Mouse (Mus musculus): ENCODE data around the gene Fam83b. TPM values are rescaled to one million over a fixed set of nuclear protein-coding genes. Genes with fewer than 3 reads are reported as not detected.

The Fam83b gene
- total RNA-seq (2021), result not detected
- long read RNA-seq, experiment 1, result 0 reads
- long read RNA-seq, experiment 2, result 0 reads

DNA sequence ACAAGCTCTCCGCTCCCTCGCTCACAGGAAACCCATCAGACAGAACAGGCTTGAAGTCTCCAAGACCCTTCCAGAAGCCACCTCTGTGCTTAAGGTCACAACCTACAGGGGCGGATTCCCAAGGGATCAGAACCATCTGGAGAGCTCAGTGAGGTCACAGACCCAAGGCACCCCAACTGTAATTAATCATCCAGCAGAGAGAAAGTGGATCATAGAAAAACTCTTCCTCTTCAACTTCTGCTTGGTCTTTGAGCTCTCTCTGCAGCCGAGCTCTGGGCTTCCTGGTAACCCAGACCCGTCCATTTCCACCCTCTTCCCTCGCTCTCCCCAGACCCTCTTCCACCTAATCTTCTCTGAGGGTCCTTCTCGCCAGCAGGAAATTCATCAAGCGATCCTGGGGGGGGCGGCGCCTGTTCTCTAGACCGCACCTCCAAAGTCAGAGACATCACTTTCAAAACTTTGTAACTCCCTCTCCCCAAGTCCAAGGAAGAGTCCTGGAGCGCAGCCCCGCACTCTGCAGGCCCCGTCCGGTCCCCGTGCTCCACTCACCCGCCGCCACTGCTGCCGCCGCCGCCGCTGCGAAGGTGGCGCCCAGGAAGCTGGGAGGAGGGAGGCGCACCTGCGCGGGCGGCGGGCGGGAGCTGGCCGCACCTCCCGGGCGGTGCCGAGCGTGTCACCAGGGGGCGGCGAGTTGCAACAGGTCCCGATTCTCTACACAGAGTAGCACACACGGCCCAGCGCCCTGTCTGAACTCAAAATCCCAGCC lies at the start of gene Fam83b:
Gene Fam83b, minus strand, starts transcription at position 602 of the 766 bp plus-strand sequence.
- no peak for DNase-seq (ENCODE audit: low spot score in 2 of 2)

DNA sequence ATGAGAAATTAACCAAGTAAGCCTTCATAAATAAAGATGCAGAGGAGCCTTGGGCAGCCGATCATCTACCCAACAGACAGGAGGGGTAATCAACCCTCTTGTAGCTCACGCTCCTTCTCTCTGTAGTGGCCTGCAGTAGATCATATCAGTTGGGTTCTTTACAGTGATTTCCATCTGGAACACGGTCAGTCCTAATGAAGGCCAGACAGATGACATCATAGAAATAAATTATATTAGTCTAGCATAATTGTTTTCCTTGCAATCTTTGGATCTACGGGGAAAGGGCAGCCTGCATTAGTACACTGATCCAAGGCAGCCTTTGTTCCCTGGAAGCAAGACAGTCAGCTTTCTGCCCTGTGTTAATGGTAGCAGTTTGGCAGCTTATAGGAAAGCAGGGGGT lies 47.2 kb upstream of the Fam83b start:
- no peak for DNase-seq (ENCODE audit: low spot score in 2 of 2)

DNA sequence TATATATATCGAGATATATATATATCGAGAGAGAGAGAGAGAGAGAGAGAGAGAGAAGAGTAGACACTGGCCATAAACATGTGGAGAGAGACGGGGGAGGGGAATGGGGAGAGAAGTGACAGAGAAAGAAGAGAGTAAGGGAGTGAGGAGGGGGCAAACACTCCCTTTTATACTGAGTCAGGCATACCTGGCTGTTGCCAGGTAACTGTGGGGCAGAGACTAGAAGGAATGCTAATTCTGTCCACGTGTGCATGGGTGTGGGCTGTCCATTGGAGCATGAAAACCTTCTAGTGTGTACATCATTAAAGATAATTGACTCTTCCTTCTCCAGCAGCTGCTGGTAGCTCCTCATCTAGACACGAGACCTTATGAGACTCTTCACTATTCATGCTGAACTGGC lies 36.8 kb upstream of the Fam83b start:
- no peak for DNase-seq (ENCODE audit: low spot score in 2 of 2)

DNA sequence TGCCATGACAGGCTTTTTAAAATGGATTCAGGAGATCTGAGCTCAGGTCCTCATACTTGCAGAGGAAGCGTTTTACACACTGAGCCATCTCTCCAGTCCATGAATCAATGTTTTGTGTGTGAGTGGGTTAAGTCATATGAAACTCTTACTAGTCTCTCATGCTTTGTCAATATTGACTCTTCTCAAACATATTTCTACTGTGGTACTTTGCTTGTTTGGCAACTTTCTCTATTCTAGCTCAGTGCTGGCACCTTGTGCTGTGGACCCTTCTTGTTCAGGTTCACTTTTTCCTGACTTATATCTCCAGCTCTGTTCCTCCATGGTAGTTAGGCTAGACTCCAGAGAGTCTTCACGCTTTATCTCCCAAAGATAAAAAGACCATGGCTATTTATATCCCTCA lies 36.0 kb upstream of the Fam83b start:
- no peak for DNase-seq (ENCODE audit: low spot score in 2 of 2)

DNA sequence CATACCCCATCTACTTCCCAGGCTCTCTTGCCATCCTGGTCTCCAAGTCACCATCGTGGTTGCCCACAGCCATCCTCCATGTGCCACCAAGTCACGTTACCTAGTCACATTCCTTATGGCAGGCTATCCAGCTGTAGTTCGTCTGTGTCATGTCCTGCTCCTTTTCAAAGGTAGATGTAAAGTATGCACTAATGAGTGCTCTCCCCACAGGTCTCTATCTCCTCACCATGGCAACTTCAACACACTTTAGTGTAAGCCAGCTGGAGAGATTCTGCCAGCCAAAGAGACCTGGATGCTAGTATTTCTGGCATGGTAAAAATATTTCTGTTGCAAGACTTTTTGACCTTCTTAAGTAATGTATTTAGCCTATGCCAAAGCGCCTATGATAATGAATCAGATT lies 30.5 kb upstream of the Fam83b start:
- no peak for DNase-seq (ENCODE audit: low spot score in 2 of 2)

DNA sequence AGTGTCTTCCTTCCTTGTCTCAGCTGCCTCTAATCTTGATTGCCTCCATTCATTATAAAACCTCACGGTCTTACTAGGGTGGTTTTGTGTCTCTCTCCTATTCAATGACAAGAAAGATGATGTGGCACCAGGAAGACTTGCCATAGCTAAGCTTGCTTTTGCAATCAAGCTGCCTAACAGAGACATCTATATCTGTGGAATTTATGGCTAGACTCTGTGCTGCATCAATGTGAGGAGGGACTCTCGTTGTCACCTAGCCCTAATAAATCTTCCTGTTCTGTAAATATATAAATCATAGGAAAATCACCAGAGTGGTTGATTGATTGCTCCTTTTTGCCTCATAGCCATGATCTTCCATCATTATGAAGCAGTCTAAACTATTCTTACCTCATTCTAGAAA lies 26.9 kb upstream of the Fam83b start:
- DNase-seq (ENCODE audit: low spot score in 2 of 2), result no peak

DNA sequence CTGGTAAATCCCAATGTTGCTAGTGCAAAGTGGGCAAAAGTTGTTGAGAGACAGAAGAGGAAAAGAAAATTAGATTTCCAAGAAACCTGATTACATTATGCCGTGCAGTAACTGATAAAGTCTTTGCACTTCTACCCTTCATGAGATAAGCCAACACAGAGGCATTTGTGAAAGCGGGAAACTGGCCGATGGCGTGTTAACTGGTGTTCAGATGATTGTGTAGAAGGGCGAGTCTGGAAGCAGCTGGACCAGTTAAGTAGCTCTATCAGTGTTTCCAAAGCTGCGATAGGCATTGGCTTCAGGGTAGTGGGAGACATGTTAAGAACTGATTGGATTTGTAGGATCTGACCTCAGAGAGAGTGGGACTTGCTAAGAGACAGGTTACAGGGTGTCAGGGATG lies 17.0 kb upstream of the Fam83b start:
- no peak for DNase-seq (ENCODE audit: low spot score in 2 of 2)

DNA sequence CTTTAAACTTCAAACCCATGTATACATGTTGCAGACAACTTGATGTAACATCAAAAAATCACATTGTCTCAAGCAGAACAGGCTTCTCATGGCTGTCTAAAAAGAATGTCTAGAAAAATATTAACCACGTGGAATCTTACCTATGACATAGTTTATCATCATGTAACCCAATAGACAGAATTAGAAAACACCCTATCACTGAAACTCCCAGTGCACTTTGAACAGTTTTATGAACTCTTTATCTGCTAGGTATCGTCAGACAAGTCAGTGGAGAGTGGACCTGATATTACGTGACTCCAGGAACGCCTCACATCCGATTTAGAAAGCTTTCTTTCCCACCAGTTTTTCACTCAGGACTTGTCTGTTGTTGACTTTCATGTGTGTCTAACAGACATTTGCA lies 15.1 kb upstream of the Fam83b start:
- no peak for DNase-seq (ENCODE audit: low spot score in 2 of 2)

DNA sequence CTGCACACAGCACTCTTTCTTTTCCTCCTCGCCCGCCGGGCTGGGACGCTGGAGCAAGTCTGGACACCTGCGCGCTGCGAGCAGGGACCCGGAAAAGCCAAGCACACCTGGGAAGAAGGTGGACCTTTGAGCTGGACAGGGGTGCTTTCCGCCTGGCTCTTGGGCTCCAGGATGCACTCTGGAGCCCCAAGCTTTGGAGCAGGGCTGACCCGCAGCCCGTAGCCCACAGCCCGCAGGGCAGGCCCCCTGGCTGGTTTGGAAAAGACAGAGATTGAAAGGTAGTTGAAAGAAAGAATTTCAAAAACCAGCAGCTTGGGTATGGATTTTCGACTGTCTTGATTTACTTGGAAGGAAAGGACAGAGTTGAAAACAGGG lies 352 bp upstream of the Fam83b start:
- DNase-seq (ENCODE audit: low spot score in 2 of 2), result no peak

DNA sequence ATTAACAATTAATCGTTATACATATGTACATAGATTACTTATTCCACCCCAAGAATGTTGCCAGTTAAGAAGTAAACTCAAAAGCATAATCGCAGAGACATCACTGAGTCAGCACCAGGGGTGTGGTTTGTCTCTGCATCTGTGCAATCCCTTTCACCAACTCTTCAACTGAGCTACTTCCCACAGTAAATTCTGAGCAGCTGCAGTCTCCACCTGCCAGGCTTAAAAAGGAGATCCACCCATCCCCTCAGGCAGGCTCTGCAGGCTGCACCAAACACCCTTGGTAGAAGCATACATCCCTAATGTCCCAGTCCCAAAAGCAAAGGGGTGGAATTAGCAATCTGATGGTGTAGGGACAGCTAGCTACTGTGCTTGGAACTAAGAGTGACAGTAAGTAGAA lies 1.3 kb downstream of the Fam83b start:
- DNase-seq (ENCODE audit: low spot score in 2 of 2), result no peak

DNA sequence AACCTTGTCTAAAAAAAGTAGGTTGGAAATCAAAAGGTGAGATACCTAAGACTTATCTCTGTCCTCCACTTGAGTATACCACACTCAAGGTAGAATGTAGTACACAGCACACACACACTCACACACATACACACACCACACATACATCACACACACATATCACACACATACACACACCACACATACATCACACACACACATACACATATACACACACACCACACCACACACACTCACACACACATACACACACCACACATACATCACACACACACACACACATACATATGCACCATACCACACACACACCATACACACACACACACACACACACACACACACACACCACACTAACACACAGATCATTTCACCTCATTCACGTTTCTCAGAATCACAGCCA lies 2.8 kb downstream of the Fam83b start:
- no peak for DNase-seq (ENCODE audit: low spot score in 2 of 2)

DNA sequence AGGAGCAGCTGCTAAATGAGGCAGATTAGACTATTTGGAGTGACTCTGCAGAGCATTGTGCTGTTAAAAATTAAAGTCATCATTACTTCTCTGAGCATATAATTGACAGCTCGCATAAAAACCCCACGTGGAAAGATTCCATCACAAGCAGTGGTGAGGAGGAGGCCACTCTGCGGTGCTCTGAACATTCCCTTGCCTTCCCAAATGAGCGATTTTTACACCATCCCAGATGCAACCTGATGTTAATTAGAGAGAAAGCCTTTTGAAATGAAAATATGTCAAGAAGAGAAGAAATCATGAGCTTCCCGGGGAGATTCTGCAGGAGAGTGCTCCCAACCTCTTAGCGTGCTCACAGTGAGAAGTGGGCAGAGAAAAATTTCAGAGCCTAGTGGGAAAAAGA lies 4.1 kb downstream of the Fam83b start:
- DNase-seq (ENCODE audit: low spot score in 2 of 2), result no peak

DNA sequence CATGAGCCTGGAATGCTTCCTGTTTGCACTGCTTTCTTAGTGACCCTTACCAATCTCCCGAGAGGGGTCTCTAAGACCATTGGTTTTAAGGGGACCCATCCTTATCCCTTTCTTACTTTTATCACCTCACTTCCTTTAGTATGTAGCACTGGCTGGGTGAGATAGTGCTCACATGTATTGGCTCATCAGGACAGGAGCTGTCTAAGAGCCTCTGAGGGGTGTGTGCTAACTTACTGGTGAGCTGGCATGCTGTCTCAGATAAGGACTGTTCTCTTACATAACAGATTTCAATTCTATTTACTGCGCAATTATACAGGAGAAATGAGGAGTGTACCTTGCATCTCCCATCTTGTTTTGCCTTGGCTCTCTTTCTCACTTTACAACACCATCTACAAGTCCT lies 7.7 kb downstream of the Fam83b start:
- DNase-seq (ENCODE audit: low spot score in 2 of 2), result no peak

DNA sequence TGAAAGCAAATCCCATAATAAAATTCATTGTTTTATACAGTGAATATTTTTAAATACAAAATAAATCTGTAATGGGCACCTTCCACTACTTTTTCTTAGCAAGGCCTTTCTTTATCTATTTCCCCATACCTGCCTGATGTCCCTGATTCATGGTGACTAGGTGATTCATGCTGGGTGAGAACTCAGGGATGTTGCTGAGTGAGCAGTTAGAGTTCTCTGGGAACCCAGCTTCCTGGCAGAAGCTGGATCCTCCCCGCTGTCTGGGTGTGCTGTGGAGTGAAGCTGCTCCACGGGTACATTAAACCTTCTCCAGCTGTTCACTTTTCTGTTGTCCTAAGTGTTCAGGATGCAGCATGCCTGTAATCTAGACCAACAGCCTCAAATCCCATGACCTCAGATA lies 13.2 kb downstream of the Fam83b start:
- no peak for DNase-seq (ENCODE audit: low spot score in 2 of 2)

DNA sequence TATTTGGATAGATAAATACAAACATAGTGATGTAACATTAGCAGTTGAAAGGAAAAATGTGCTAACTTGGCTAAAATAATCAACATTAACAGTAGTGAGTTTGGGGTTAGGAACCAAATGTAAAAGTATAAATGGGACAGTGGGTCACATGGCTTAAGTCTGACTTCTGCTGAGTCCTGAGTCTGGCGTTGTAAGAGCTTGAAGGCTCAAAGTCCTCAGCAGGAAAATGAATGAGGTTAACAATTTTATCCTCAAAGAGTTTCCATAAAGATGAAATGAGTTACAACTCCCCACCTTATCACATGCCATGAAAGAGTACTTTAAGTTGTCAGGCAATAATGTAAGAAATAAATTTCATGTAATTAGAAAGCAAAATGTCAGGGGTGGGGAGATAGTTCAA lies 13.8 kb downstream of the Fam83b start:
- no peak for DNase-seq (ENCODE audit: low spot score in 2 of 2)

DNA sequence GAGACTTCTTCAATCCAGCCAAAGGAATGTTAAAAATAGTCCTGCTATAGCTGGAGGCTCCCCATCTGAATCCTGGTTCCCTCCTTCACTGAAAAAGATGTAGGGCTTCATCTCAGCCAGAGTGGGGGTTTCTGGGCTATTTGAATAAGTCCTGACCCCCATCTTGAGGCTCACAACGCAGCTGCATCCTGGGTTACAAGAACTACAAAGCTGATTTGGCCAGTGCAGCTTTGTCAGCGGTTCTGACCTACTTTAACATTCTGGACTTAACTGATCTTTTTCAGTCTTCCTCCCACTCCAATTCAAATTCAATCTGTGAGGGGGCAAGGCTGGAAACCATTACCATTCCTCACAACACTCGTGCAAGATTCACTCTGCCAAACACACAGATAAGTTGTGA lies 20.2 kb downstream of the Fam83b start:
- no peak for DNase-seq (ENCODE audit: low spot score in 2 of 2)

DNA sequence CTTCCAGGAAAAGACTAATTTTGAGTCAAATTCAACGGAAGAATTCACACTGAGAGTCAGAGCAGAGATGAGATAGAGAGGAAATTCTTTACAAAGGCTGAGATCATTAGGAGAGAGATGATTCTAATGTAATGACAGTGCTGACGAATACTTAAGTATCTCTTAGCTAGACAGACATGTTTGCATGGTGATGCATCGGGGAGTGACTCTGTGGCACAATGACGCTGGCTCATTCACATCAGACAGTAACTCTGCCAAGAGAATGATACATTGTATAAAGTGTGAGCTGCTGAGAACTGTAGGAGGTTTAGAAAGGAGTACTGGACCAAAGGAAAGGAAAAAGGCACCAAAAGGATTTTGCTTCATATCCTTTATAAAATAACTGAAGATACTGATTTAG lies 26.2 kb downstream of the Fam83b start:
- no peak for DNase-seq (ENCODE audit: low spot score in 2 of 2)

DNA sequence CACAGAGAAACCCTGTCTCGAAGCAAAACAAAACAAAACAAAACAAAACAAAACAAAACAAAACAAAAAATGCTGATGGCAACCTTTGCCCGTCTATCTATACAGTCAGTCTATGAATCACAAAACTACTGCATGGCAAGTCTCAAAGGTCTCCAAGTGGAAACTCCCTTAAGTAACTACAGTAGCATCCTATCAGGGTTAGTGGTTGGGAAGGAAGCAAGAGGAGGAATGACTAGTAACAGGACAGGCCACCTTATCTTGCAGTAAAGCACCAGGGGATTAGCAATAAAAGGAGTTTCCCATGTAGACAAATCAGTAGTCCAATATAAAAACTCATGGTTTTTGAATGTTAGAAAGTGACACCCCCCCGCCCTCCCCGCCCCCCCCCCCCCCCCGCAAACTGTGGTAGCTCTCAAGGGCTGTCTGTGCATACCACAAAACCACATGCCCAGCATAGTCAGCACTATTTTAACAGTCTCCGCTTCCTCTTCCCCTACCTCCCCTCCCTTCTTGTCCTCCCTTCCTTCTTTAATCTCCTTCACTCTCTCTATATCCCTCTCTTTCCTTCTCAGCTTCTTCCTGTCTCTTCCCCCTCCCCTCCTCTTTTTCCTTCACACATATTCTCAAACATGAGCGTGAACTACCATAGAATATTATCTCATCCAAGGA lies 26.8 kb downstream of the Fam83b start:
- no peak for DNase-seq (ENCODE audit: low spot score in 2 of 2)

DNA sequence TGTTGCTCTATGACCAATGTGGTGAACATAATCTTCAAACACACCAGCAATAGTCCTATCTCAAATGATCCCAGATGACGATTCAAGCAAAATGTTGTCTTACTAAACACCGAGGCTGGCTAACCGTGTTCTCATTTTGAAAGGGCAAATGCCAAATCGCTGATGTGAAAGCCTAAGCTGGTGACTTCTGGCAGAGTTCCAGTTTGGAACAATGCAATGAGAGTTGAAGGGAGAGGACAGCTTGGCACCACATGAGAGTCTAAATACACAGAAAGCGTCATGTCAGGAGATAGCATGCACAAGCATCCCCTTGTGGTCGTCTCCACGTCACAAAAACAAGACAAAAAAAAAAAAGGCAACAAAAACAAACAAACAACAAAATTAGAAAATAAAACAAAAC lies 27.6 kb downstream of the Fam83b start:
- no peak for DNase-seq (ENCODE audit: low spot score in 2 of 2)

DNA sequence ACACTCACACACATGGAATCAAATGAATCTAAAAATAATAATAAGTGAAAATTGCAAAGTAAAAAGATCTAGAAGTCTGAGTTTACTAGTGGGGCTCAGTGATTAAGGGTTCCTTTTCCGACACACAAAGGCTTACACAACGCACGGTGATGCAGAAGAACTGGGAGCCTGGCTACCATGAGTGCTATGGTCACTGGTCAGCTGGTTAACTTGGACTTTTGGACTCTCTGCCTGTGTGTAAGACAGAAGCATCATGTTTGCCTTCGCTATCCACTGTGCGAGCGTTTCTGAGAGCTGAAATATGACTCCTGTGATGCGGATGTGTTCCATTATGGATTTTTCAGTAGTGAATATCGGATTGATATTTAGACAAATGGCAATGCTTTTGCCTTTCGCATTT lies 30.9 kb downstream of the Fam83b start:
- no peak for DNase-seq (ENCODE audit: low spot score in 2 of 2)

DNA sequence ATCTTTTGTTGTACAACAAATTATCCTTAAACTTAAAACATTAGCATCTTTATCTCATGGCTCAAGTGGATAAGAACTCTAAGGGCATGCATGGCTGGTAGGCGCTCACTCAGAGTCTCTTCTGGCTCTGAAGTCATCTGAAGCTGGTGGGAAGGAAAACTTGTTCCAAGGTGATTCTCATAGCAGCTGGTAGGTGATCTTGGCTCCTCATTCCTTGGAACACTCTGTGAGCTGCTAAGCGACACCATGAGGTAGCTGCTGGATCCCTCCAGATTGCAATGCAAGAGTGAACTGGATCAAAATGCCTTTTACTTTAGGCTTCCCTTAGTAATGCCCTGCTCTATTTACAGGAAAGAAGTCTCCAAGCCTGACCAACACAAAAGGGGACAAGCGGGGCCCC lies 34.5 kb downstream of the Fam83b start:
- no peak for DNase-seq (ENCODE audit: low spot score in 2 of 2)

DNA sequence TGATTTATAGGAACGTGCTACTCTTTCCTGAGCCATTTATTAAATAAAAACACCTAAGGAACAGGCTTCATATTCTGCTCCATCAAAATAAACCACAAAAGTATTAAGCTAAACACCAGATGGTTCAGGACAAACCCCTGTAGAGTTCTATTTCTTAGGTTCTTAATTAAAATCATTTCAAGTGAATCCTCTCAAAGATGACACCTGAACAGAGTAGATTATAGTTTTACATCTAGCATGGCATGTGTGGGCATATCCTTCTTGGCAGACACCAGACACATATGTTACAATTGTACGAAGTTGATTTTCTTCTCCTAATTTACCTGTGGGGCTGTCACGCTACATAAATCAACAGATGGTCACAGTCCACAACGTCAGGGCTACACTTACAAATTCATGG lies 35.5 kb downstream of the Fam83b start:
- no peak for DNase-seq (ENCODE audit: low spot score in 2 of 2)

DNA sequence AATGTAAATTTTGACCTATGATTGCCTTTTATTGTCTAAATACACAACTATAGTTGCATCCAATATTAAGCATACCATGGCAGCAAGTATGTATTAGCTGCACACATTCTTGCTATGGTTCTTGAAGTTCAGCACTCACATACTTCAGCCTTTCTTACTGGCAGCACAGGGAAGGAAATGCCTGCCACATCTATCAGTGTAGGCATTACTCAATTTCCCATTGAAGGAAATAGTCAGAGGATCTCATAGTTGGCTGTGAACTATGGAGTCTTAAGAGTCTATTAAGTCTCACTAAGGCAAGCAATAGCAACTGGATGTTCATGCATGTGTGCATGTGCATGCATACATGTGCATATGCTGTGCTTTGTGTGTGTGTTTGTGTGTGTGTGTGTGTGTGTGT lies 41.3 kb downstream of the Fam83b start:
- no peak for DNase-seq (ENCODE audit: low spot score in 2 of 2)
